Mouse (Mus musculus) 3134 (cell line): Measurements from ENCODE around the gene Tbx10.
A peak's percentile ranks its signal among the peaks of the same experiment; 100 is the strongest.
"Not testable (repeated sequence)": the region's sequence is repeated elsewhere in the genome, so short reads cannot be mapped to it uniquely, and the experiment has no call there.

Experiments
- DNase-seq: peaks from one replicate; pipeline ENCODE4 v3.0.0-alpha.2; 2011; ENCODE audit warnings: low spot score; ENCODE audit not compliant: insufficient read length; ENCODE audit errors: extremely low read depth

Gene Tbx10

DNA sequence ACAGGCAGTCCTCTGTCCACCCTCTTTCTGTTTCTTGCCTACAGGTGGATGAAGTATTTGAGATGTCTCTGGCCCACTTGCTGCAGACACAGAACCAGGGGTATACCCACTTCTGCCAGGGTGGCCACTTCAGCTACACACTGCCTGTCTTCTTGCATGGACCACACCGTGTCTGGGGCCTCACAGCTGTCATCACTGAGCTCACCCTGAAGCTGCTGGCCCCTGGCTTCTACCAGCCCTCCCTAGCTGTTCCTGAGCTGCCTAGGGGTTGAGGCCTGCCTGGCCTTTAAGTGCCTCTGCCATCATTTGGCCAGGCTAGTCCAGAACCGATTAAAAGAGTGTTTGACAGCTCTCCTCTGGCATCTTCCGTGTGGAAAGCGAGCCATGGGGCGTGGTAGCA is 9.2 kb downstream of the Tbx10 start:
- DNase-seq: no peak

- no peak for DNase-seq
Observed at GRCm38 (mm10) chr19:4003112-4003511, 10.6 kb downstream of the Tbx10 start, which contains the start of gene Doc2g. Gene Doc2g, plus strand, starts transcription at chr19:4003313.

DNA sequence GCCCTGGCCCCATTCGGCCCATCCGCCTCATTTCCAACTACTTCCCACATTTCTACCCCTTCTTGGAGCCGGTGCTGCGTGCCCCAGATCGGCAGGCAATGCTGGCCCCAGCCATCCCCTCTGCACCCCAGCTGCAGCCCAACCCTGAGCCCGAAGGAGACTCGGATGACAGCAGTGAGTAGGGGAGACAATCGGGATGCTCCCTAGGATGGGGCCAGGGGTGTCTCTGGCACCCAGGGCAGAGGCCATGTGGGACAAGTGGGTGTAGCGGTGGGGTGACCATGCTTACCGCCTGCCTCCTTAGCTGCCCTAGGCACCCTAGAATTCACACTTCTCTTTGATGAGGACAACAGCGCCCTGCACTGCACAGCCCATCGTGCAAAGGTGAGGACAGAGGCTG is 11.1 kb downstream of the Tbx10 start:
- no peak for DNase-seq

- no peak for DNase-seq
Observed at GRCm38 (mm10) chr19:4004331-4004730, 11.8 kb downstream of the Tbx10 start.

DNA sequence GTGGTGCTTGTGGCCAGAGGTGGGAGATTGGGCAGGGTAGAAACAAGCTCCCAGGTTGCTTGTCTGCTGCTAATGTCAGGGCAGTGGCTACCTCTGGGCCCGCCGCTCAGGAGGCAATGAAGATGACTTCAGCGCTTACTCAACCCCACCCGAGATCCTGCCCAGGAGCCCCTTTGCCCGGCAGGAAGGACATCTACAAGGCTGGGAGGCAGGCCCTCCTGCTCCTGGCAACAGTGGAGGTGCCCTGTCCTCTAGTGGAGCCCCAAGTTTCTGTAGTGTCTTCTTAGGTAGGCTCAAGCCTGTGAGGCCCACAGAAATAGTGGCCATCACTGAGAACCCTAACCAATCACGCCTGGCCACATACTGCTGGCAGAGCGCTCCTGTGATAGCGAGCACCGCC is 12.5 kb downstream of the Tbx10 start:
- no peak for DNase-seq

GRCm38 (mm10) chr19:4005971-4006370 is 13.4 kb downstream of the Tbx10 start:
- no peak for DNase-seq

DNA sequence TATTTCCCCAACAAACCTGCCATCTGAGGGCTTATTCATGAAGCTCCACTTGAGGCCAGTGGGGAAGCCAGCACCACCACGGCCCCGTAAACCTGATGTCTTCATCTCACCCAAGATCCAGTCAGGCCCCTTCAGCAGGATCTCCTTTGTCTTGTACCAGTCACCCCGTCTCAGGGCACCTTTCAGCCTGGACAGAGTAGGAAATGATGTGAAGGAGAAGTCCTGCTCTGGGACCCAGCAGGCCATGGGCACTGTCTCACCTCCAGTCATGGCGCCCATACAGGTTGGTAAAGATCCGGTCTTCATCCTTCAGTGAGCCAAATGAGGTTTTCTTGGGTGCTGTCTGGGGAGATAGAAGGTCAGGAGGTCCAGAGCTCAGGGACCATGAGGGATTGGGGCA is 18.5 kb downstream of the Tbx10 start:
- DNase-seq: no peak

- DNase-seq: peak; percentile 95
Observed at GRCm38 (mm10) chr19:4012432-4013022, 20.0 kb downstream of the Tbx10 start, which contains the start of gene Ndufv1. Gene Ndufv1, minus strand, starts transcription at chr19:4012806.

GRCm38 (mm10) chr19:4013066-4013465 is 20.5 kb downstream of the Tbx10 start:
- DNase-seq: no peak

DNA sequence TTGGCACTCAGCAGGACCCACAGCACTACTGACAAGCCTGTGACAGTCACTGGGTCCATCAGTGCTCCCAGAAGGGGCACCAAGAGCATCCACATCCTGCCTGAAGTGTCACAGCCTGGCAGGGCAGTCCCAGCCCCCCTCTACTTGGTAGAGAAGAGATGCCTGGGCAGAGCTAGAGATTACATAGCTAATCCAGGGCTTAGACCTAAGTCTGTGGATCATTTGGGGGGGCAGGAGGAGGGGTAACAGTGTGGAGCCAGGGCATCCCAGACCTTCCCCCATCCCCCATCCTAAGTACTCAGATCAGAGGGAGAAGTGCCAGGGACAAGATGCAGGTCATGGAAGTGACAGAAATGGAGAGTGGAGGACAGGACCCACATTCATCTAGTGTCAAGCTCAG is 22.2 kb downstream of the Tbx10 start:
- DNase-seq: no peak

GRCm38 (mm10) chr19:4015635-4016034 is 23.1 kb downstream of the Tbx10 start:
- no peak for DNase-seq

DNA sequence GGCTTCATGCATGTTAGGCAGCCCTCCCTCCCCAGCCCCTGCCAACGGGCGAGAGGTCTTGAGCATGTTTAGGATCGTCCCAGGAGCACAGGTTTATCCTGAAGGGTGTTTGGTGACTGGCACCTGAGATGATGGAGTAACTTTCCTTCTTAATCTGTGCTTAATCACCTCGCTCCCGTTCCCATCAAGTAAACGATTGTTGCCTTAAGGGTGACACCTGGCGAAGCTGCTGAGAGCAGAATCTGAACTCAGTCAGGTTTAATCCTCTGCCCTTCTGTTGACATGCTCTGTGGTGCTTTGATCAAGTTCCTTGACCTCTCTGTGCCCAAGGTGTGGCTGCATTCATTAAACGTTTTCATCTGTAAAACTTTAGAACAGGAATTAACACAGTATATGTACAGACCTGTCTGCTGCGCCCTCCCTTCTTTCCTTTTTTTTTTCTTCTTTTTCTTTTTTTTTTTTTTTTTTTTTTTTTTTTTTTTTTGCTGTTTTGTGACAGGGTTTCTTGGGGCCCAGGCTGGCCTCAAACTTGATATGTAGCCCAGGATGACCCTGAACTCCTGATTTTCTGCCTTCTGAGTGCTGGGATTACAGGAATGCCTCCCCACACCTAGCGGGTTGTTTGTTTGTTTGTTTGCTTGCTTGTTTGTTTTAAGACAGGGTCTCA is 25.5 kb downstream of the Tbx10 start:
- DNase-seq: no peak

GRCm38 (mm10) chr19:4018743-4019583 is 26.4 kb downstream of the Tbx10 start:
- DNase-seq: peak; percentile 56

DNA sequence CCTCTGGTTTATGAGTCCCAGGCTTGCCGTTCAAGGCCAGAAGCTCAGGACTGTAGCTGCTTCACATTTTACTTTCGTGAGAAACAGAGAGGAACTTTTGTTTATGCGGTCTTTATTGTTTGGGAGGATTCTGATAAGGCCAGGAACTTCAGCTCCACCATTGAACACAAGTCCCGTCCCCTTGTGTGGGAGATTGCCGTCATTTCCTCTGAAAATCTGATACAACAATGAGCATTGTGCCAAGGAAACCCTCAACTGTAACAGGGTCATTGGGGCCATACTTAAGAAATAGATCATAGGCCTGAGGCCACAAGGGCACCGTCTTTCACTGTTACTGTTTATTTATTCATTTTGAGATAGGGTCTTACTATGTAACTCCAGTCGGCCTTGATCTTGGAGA is 30.6 kb downstream of the Tbx10 start:
- DNase-seq: no peak

DNA sequence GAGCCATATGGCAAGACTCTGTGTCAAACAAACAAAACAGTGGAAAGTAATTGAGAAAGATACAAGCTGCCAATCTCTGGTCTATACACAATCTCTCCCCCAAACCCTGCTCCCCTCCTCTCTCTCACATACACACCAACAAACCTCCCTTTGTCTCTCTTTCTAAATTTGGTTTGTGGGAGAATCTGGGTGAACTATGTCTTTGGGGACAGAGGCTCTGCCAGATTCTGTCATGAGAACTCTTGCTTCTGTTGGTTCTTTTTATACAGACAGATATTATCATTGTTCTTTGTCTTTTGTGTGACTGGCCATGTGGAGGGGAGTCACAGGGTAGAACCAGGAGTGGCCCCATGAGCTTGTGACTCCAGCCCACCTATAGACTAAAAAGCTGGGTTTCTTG is 35.0 kb downstream of the Tbx10 start:
- no peak for DNase-seq

- no peak for DNase-seq
Observed at GRCm38 (mm10) chr19:4032668-4033067, 40.1 kb downstream of the Tbx10 start.

- no peak for DNase-seq
Observed at GRCm38 (mm10) chr19:4033298-4033697, 40.7 kb downstream of the Tbx10 start.

- no peak for DNase-seq
Observed at GRCm38 (mm10) chr19:4033742-4034141, 41.2 kb downstream of the Tbx10 start.

DNA sequence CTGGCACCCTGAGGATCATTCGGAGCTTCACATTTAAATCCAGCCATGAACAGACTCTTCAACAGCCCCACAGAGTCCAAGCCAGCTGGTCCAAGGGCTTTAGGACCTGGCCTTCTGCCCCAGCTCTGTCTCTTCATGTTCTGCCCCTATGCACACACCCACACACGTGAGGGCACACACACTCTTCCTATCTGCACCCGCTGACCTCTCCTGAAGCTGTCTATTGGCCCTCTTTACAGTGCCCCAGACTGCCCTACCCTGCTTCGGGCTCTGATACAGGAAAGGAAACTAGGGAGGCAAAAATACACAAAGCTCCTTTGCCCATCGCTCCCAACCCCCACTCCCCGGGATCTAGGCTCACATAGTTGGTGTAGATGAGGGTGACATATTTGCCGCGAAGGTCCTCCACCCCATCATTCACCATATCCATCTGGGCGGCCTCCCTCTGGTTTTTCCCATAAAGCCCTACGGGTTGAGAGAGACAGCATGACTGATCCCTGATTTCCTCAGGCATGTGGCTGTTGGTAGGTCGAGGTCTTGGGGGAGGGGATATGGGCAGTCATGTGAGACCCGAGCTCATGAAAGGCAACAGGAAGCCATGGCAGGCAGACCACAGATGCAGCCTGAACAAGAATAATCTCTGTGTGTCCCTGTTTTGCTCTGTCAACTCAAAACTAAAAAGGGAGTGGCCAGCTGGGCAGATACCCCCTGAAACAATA is 43.9 kb downstream of the Tbx10 start:
- DNase-seq: no peak

DNA sequence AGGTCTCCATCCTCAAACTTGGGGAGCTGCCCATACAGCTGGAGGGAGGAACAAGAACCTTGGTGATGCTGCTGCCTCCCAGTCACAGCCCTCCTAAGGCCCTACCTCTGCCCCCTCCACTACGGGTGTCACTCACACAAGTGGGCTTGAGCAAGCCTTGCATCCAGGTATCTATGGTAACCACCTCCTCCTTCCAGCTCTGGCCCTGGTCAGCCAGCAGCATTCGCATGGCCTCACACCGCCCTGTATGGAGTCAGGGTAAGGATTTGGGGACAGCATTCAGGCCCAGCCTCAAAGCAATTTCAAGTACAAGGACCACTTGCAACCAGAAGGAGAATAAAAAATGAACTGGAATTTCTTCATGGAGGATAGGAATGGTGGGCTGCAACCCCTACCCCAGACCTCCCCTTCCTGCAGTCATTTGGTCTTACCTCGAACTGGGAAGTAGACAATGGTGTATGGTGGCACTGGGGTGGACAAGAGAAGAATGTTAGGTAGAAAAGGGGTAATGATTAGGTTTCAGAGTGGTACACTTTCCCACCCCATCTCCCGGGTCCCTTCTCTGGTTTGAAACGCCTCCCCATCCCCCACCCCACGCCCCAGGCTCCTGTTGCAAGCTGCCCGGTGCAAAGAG is 44.7 kb downstream of the Tbx10 start:
- not testable (repeated sequence) for DNase-seq
